Mouse (Mus musculus) small intestine, adult 10 weeks (tissue): ENCODE measurements around the gene Cplane1. TPM values are rescaled to one million over a fixed set of nuclear protein-coding genes. Genes with fewer than 3 reads are reported as not detected.

Experiments used
- polyA plus RNA-seq: library from polyadenylated mRNA; stranded (reverse); fragments of 350-450 nt; fragmentation: Illumina TruSeq; extraction: RNeasy Lipid Tissue Mini Kit (QIAGEN cat#74804); gene quantifications from one replicate; pipeline ENCODE4 v1.2.3, GENCODE M21; 2014; ENCODE audit warnings: low replicate concordance

Cplane1 gene
- 2.2 TPM for polyA plus RNA-seq

GRCm38 (mm10) chr15:8168591-8169265, at the start of gene Cplane1:
Cplane1 (plus strand) TSS chr15:8169106.

Other genes starting within 250 kb of the Cplane1 start
- gene Wdr70, start 69.9 kb upstream of the Cplane1 start, polyA plus RNA-seq, result 18.9 TPM
- 14.1 TPM for gene Nup155, start 59.8 kb upstream of the Cplane1 start, polyA plus RNA-seq